Mouse (Mus musculus) liver (tissue): Measurements from ENCODE around the gene Araf.
"Not testable (repeated sequence)": the region's sequence is repeated elsewhere in the genome, so short reads cannot be mapped to it uniquely, and the experiment has no call there.

ENCODE experiments used
- DNase-seq: peaks from one replicate; pipeline ENCODE4 v3.0.0-alpha.2; 2020; ENCODE audit warnings: mixed read lengths

Araf gene

DNA sequence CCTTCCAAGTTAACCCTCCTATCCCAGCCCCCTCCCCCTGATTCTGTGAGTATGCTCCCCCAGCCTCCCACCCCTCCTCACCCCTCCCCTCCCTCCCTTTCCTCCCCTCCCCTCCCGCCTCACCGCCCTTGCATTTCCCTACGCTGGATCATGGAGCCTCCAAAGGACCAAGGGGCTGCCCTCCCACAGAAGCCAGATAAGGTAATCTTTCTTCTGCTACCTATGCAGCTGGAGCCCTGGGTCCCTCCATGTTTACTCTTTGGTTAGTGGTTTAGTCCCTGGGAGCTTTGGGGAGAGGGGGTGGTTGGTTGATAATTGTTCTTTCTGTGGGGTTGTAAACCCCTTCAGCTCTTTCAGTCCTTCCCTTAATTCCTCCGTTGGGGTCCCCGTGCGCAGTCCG lies at the start of gene Araf:
Gene Araf, plus strand, starts transcription at position 134 of the 400 bp plus-strand sequence.
- DNase-seq, result peak; percentile 50

DNA sequence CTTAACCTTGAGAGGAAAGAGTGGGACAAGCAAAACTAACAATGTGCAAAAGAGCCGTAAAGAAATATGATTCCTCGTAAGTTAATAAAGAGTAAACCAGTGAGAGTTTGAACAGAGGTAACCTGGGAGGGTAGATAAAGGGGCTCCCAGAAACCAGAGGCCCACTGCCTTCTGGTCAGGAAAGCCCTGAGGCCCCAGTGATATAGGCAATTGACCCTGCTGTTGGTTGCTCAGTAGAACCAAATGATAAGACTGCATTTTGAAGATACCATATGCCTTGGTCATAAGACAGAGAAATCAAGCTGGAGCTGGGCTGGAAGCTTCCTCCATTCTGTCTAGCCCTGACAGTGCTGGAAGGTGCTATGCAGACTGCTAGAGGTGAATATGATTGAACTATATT lies 48.8 kb upstream of the Araf start:
- DNase-seq, result peak; percentile 17

DNA sequence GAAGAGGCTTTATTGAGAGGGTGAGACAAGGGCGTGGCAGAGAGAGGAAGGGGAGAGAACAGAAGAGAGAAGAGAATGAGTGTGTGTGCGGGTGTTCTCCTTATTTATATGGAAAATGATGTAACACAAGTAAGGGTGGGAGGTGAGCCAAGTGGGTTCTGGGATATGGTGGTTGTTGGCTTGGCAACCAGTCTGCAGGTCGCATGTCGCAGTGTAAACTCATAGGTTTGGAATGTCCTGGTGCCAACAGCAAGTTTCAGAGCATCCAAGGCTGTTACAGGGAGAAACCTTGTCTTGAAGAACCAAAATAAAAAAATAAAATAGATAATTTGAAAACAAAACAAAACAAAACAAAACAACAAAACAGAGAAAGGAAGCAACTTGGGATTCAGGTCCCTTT lies 36.4 kb upstream of the Araf start:
- DNase-seq, result no peak

DNA sequence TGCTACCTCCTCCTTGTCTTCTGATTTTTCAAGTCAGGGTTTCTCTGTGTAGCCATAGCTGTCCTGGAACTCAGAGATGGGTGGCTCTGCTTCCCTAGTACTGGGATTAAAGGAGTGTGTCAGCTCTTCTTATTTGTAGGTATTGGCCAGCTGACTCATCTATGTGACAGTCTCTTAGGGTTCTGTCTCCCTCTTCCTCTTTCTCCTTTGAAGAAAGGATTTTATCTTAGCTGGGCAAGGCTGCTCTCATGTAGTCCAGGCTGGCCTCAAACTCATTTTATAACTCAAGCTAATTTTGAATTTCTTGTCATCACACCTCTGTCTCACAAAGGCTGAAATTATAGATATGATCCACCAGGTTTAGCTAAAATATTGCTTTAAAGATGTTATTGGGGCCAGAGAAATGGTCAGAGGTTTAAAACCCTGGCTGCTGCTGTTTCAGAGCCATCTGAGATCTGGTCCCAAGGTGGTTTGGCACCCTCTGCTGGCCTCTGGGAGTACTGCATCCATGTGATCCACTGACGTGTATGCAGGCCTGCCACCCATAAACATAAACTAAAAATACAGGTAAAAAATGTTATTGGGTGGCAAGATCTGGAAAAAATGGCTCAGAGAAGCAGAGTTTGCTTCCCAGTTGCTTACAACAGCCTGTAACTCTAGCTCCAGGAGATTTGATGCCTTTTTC lies 26.8 kb upstream of the Araf start:
- peak; percentile 88 for DNase-seq

DNA sequence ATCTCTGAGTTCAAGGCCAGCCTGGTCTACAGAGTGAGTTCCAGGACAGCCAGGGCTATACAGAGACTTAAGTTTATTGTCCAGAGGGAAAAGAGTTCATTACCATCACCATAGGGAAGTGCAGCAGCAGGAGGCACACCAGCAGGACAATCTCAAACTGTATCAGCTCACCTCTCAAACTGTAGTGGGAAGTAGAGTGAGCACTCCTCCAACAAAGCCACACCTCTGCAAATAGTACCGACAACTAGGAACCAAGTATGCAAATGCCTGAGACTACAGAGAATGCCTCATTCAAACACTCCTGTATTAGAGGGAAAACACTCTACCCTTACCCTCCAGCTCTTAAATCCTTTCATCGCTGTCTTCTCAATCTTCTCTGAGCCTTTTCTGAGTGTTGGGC lies 25.9 kb upstream of the Araf start:
- no peak for DNase-seq

DNA sequence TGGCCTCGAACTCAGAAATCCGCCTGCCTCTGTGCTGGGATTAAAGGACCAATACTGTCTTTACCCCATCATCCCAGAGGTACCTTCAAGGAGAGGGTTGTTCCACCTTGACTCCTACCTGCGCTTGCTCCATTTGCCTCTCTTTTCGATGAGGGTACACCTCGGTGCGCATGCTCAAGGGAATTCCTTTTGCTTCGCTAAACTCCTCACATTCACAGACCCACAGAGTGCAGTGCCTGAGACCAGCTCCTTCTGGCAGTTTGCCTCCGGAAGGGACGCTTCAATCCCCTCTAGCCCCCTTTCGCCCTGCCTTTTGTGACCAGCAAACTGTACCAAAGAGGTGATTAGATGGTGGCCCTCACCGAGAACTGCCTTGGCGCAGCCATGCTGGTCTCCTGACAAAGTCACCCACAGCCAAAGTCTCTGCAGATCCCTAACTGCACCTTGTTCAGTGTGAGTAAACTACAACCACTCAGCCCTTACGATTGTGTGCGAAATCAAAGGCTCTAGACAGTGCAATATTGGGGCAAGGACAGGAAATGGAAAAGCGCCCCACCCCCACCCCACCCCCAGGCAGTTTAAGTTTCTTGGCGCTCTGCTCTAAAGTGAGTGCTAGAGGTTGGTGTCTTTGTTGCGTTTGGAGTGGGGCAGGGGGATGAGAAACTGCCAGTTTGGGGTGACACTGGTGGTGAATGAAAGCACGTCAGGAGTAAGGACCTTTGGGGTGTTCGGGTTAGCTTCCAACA lies 22.2 kb upstream of the Araf start:
- DNase-seq, result no peak

DNA sequence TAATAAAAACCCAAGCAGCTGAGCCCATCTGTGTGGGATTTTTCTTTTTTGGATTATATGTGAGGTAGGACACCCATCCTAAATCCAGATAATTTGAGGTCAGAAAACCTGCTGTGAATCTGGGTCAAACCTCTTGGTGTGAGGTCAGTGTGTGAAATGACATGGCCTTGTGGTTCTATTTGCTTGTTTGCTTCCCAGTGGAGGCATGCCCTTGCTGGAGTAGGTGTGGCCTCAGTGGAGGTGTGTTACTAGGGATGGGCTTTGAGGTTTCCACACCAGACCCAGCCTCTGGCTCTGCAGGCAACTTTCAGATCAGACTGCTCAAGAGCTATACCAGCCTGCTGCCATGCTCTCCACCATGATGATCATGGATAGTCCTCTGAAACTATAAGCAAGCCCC lies 20.0 kb upstream of the Araf start:
- DNase-seq, result no peak

DNA sequence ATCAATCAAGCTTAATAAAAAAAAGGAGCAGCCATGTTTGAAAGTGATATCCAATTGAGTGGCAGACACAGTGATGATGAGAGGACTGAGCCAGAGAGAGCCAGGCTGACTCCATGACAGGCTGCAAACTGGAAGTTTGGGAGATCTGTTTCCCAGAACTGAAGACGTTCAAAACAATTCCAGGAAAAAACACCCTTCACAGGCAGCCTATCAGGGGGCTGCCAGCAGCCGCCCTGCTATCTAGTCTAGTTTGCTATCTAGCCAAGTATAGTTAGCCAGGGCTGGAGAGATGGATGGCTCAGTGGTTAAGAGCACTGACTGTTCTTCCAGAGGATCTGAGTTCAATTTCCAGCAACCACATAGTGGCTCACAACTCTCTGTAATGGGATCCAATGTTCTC lies 10.3 kb upstream of the Araf start:
- peak; percentile 74 for DNase-seq

DNA sequence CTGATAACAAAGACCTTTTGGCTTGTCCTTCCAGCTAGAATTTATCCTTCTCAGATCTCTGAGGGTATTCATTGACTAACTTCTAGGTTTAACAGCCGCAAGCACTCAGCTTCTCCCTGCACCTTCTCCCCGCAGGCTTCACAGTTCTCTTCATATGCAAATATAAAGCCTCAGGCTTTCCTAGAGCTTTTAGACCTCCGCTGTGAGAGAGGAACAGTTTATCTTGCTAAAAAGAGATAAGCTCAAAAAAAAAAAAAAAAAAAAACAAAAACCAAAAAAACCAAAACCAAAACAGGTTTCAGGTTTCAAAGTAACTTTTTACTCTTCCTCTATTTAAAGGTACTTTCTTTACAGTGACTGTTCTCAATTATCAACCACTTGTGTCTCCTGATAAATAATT lies 5.2 kb upstream of the Araf start:
- no peak for DNase-seq

DNA sequence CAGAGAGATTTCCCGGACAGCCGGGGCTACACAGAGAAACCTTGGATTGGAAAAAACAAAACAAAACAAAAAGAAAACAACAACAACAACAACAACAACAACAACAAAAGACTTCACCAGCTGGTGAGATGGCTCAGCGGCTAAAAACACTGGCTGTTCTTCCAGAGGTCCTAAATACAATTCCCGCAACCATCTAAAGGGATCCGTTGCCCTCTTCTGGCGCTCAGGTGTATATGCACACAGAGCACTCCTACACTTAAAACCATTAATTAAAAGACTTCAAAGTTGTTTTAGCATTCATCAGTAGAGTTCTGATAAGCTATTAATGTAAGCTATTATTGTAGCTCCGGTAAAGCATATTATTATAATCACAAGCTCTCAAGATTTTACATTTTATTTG lies 4.4 kb upstream of the Araf start:
- peak; percentile 36 for DNase-seq

DNA sequence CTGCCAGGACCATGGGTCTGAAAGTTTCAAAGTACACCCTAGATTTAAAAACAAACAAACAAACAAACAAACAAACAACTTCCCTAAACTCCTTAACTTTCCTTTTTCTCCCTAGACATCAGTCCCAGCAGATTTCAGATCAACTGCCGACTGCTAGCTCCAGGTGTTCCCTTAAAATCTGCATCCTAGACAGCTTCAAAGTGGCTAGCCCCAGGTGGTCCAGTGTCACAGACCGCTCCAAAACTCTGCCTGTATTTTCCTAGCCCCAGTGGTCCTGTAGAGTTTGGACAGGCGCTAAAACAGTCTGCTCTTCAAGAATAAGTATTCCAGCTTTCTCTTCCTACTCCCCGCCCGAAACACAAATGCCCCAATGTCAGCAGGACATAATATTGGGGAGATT lies 3.4 kb upstream of the Araf start:
- DNase-seq, result no peak

DNA sequence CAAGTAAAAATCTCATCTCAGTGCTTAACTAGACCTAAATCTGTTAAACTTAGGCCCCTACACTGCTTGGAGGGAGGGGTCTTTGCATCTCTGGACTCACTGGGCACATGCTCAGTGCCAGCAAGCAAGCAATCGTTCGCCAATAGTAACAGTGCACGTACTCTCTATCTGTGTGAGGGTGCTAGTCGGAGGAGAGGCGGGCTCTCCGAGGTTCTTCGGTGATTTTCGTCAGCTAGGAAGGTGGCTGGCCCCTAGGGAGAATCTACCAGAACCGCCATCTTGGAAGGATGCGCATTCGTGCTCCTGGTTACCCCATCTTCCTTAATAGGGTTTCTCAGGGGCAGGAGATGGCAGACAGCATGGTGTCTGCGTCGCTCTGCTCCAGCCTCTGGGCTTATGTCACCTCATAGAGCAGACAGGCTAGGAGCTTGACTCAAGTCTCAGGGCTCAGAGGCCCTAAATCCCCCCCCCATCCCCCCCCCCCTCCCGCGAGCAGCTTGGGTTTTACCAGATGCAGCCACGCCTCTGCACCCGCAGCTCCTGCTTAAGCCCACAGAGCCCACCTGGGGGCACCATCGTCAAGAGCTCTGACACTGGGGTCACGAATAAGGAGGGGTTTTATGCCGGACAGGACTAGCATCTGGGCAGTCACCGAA lies 655 bp downstream of the Araf start:
- peak; percentile 77 for DNase-seq

DNA sequence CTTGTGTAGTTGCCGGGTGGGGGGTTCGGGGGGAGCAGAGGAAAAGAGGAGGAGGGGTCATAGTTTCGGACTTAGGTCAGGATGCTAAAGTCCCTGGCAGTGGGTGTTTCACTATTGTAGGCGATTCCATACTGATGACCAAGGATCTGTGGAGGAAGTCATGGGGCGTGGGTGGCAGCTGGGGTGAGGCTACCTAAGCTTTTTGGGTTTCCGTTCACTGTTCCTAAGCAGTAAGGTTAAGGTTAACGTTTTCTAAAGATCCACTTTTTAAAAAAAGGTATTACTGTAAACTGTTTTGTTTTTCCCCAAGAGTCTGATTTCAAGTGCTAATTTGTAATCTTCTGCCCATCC lies 1.2 kb downstream of the Araf start:
- no peak for DNase-seq

DNA sequence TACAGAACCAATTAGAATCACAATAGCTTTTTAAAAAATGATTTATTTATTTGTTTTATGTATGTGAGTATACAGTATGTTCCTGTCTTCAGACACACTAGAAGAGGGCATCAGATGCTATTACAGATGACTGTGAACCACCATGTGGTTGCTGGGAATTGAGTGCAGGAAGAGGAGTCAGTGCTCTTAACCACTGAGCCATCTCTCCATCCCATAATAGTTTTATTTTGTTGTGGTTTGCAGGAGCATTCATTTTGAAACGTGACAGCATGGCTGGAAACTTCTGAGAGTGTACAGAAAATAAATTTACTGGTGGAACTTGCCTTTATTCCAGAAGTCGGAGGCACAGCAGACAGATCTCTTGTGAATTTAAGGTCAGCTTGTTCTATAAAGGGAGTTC lies 3.8 kb downstream of the Araf start:
- DNase-seq, result no peak

DNA sequence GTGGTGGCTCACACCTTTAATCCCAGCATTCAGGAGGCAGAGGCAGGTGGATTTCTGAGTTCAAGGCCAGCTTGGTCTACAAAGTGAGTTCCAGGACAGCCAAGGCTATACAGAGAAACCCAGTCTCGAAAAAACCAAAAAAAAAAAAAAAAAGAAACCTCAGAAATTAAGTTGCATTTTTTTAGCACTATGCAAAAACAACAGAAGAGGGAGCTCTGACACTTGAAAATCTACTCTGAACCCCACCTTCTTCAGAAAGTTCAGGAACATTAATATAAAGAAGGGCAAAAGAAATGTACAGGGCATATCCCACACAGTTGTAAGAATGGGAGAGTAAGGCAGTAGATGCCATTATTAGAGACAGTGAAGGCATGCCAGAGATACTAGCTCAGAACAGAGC lies 6.7 kb downstream of the Araf start:
- not testable (repeated sequence) for DNase-seq

DNA sequence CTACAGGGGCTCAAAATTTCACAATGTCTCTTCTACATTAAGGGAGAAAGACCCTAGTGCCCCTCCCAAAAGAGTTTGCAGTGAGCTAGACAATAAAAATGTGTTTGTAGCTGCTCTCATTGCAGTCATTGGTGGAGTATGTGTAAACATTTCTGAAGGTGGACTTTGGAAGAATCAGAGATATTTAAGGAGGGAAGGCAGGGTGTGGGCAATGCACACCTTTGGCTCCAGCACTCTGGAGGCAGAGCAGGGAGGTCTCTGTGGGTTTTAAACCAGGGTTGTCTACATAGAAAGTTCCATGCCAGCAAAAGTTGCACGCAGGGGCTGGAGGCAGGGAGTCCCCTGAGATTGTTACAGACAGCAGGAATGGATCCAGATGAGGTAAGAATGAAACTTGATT lies 8.7 kb downstream of the Araf start:
- DNase-seq, result no peak

DNA sequence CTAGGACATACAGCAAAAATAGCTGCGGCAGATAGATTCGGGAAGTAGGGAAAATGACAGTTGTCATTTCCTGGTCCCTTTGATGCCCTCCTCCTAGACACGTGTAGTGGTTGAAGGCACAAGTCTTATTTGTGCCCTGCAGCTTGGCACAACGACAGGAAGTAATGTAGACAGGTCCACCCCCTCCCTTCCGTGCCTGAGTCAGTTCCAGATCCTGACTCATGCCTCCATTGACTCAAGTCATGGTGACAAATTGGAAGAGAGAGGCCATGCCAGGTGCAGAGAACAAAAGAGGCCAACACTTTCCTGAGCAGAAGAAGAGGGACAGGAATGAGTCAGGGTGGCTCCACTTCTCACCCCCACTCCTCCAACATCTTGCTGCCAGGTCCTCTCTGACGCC lies 19.4 kb downstream of the Araf start:
- DNase-seq, result no peak

DNA sequence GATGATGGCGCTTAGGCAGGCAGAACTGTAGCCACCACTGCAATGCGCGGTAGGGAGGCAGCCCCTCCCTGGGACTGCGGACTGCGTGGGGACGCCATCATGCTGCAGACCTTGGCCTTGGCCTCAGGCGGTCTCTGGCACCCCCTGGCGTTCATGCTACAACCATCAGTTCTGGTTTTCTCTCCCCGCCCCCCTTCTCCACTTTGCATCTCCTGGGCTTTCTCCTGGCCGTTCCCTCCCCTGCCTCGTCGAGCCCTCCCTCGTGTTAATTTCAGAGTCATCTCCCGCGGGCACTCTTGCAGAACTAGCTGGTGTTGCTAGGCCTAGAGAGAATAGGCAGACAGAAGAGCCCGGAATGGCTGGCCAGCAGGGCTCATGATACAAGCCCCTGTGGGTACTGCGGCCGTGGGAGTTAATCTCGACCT lies 21.6 kb downstream of the Araf start:
- peak; percentile 87 for DNase-seq

DNA sequence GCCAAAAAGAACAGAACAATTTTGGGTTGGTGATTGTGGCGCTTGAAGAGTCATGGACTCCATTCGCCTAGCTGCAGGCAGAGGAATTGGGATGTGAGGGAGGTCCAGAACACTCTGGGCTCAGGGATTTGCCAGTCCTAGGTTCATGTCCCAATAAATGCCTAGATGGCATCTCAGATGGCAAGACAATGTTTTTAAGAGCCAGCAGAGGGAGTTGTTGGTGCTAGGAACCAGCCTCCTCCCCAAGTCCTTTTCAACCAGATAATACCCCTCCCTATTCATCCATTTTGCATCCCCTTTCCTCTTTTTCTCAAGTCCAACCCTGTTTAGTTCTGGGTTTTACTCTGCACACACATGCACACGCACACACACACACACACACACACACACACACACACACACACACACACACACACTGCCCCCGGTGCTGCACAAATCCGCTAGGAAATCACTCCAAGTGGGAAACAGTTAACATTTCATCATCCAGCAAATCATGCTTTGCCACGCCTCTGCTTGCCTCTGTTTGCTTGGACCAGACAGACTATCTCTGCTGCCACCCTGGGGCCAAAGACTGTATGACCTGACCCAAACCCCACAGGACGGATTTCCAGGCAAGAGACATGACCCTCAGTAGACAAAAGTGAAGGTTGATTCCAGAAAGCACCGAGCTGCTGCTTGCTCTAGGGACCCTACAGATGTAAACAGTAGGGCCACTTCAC lies 22.3 kb downstream of the Araf start:
- DNase-seq, result peak; percentile 49

DNA sequence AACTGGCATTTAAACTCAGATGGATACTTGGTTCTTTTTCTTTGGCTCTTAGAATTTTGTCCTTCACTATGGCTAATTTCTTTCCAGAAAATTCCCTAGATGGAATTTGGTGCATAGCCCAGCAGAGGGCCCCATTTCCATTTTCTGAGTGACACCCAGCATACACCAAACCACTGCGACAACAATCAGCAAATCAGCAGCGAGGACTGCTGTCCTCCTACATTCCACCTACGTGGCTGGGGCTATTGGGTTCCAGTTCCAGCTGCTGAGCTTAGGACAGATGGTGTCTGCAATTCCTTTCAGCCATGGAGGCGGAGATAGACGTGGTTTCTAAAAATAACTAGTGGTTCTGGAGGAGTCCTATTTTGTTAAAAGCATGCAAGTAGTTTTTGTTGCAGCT lies 31.3 kb downstream of the Araf start:
- DNase-seq, result peak; percentile 20

DNA sequence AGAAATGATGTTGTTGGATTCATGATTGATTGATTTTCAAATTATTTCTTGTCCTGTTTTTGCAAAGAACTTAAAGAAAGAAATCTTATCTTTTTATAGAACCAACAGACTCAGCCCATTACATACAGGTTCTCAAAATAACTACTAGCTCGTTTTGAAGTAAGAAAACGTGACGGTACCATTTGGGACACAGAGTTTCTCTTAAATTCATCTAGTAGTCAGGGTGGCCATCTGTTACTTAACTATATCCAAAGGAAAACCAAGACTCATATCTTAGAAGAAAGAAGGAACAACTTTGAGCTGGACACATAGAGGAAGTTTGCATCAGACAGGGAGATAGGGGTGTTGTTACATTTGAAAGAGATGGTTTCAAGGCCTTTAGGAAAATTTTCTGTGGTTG lies 49.6 kb downstream of the Araf start:
- no peak for DNase-seq

DNA sequence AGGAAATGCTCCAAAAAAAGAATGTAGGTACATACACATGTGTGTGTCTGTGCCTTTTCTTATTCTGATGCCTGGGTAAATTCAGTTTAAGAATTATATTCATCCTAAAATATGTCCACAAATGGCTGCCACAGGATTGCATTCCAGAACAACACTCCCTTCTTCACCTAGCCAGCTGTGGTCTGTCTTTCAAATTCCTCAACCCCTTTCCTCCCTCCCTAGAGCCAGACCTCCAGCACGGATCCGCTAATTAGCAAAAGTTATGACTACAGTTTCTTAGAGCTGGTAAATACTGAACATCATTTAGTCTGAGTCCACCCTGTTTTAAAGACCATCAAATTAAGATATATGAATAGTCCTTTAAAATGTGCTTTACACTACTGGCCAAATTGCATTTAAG lies 50.2 kb downstream of the Araf start:
- DNase-seq, result no peak

DNA sequence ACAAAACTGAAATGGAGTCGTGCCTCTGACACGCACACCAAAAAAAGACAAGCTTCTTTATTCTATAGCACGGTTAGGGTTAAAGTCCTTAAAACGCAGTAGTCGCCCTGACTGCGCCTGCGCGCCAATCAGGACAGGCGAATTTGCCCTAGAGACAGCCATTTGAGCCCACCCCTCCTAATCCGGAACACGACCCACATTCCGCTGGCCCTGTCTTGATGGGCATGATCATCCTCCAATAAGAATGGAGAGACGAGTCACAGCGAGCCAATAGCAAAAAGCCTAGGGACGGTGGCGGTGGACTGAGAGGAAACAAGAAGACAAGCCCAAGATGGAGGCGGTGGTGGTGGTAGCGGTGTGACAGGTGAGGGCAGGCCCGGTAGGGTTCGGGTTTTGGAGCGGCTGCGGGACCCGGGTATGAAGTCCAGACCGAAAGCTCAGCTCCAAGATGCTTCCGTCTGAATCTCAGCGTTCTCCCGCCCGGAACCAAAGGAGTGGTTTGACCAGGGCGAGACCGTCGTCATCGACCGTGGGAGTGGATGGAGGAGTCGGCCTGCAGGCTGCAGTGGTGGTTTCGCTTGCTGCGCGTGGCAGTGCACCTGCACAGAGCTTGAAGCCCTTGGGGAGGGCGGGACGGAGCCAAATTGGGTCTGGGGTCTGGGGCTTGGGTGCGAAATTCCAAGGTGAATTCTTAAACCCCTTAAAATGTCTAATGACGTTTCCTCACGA lies 50.8 kb downstream of the Araf start:
- peak; percentile 89 for DNase-seq
